Mouse (Mus musculus) kidney, postnatal 36 days (tissue): ENCODE measurements around the gene Tmem80.

Source experiments
- DNase-seq, 2 experiments: peaks; one replicate each; pipeline ENCODE4 v3.0.0; 2021 to 2022; ENCODE audit warnings: mixed read lengths in 2 of 2

The Tmem80 gene

DNA sequence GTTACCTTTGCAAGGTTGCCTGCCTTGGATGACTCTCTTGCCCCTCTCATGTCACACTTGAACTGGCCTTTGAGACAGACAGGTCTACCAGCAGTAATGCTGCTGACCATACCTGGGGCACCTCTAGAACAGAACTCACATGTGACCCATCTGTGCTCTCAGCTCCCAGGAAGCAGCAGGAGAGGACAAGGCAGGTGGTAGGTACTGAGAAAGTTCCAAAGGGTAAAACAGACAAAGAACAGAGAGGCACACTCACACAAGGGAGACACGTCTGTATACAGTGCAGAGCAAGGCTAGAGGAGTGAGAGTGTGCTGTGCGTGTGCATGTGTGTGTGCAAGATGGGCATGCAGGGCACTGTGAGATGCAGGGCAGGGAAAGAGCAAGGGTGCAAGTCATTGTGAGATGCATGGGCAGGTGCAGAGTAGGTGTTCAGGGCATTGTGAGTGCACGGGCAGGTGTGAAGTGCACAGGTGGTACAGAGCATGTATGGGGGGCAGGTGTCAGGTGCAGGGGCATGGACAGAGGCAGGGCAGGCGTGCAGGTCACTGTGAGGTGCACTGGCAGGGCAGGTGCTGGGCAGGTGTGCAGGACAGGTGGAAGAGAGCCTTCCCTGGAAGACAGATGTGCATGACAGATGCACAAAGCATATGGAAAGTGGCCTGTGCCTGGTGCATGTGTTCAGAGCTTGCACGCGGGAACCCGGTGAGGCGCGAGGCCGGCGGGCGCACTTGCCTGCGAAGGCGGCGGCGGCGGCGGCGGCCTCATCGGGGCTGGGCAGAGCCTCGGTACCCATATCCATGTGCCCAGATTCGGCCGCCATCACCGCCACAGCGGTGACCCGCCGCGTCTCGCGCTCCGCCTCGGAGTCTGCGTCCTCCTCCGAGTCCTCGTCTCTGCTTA lies 743 bp upstream of the Tmem80 start:
- DNase-seq, result no peak

DNA sequence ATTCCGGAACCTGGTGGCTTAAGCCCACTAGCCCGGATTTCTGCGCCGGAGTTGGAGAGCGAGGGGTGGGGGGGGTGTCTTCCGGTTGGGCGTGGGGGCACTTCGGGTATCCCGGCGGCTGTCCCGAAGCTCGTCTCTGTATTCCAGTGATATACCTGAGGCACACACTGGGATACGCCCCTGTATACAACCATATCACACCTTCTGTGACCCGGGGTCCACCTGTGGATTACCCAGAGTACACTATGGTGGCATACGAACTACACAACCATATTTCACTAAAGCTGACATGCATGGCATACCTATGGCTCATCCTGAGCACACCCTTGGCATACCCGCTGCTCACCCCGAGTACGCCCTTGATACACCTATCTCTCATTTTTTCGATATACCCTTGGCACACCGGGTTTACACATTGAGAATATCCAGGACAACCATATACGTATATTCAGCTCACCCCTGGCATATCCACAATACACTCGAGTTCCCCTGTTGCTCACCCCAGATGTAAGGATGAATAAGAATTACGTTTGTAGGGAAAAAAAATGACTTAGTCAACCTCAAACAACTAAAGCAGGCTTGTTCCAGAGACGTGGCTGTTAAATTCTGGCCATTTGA lies 943 bp downstream of the Tmem80 start:
- peak in 1 of 2 experiments; percentile 19 for DNase-seq

DNA sequence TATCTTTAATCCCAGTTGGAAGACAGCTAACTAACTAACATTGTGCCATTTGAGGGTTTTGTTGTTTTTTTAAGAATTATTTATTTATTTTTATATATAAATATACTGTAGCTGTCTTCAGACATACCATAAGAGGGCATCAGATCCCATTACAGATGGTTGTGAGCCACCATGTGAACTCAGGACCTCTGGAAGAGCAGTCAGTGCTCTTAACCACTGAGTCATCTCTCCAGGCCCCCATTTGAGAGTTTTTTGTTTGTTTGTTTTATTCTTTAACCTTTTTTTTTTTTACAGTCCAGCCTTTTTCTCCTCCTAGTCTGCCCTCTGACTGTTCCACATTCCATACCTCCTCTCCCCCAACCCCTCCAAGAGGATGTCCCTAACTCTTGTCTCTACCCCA lies 3.2 kb downstream of the Tmem80 start:
- no peak for DNase-seq

DNA sequence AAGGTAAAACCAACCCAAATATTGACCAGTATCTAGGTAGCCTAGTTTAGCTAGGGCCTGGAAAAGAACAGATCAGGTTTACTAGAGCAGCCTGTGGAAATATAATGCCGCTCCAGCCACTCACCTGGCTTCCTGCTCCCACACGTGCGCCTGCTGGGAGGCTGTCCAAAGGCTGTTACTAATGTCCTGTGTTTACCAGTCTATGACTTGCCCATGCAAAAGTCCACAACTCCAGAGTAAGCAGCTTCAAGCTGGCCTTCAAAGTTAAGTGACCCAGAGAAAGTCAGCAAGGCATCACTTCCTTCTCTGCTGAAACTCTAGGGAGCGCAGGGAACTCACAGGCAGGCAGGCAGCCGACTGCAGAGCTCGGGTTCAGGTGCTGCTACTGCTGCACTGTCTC lies 4.5 kb downstream of the Tmem80 start:
- DNase-seq, result peak; percentile 84 to 92

DNA sequence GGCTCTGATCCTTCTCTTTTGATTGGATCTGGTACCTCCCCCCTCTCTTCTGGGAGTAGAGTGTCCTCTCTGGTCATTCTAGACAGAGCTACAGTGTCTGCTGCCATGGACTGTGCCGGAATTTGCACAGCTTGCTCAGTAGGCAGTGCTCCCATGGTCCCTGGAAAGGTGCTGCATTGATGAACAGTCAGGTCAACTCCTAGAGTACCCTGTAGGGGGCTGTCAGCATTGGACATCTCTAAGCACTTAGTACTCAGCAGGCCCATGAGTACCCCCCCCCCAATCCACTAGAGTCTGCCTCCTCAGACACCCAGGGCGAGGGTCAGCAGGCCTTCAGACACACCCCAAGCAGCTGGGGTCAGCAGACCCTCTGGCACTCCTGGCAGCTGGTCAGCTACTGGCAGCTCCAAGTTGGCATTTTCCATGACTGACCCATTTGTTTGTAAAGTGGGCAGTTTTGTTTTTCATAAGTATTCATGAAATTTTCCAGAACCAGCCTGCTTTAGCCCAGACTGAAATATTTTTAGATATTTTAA lies 7.6 kb downstream of the Tmem80 start:
- no peak for DNase-seq

DNA sequence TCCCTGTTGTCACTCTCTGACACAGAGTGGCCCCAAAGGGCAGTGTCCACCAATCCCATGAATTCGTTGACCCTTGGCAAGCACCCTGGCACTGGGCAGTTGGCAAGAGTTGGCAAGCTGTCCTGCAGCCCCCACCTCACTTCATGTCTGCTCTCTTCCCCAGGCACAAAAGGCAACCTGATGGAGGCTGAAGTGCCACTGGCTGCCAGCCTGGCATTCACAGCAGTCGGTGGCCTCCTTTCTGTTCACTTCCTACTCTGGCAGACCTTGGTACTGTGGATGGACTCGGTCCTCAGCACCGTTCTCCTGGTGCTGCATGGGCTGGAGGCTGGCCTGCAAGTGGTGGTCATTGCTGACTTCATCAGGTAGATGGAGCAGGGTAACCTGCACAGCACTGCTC lies 8.1 kb downstream of the Tmem80 start:
- peak in 1 of 2 experiments; percentile 34 for DNase-seq

DNA sequence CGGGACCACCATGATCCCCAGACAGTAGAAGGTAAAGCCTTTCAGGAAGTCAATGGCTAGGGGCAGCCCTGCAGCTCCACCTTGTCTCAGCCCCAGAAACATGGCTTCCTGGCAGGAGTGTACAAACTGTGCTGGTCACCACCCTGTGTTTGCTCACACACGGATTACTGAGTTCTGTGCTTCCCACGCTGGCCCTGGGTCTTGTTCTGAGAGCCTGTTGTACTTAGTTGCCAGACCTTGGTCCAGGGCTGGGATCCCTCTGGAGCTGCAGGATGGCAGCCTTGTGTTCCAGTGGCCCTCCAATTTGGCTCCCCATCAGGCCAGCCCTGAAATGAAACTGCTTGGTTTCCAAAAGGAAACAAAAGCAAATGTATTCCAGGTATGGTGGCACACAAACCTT lies 8.8 kb downstream of the Tmem80 start:
- DNase-seq, result no peak

DNA sequence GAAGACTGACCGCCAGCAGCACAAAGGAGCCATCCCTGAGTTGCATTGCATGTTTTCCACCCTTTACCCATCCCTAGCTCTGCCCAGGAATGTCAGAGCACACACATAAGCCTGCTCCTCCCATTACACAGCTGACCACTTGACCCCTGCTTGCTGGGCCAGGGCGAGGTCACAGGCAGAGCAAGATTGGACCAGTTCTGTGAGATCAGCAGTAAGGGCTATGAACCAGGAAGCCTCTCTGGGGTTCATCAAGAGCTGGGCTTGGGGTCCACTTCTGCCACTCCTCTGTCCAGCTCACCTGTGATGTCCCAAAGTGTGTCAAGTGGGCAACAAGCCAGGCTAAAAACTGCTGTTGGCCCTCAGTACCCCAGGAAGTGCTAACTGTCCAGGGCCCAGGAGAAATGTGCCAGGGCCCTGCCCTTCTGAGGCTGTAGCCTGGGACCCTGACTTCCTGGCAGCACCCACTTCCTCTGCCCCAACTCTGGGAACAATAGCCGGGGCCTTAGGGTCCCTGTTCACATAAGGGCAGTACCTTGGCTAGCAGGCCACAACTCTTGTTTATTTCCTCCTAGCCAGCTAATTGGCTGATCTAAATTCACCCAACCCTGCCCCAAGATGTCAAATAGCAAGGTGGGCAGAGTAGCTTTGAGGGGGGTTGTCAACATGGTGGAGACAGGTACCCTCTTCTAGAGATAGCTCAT lies 10.3 kb downstream of the Tmem80 start:
- DNase-seq, result peak; percentile 57 to 65

DNA sequence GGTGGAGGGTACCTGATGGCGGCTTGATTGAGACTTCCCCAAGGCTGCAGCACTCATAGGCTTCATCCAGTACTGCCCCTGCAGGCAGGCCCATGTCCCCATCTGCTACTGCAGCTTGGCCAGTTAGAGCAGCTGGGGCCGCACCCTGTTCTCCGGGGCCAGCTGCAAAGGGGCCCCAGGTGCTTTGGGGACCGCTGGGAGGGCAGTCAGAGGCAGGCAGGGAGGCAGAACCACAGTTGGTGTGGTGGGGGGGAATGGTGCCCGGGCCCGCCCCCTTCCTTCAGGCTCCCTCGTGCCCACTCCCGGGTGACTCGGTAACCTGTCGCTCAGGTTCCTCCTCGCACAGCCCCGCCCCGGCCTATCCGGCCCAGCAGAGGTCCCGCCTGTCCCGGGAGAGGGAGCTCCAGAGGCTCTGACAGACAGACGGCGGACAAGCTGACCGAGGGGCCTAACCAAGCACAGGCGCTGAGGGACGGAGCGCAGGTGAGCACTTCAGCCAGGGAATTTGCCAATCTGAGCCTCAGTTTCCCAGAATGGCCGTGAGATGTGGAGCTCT lies 11.1 kb downstream of the Tmem80 start, which contains the start of gene Eps8l2:
TSS of gene Eps8l2 (plus strand) at position 305 of the 556 bp plus-strand sequence.
- DNase-seq, result peak; percentile 90 to 91

DNA sequence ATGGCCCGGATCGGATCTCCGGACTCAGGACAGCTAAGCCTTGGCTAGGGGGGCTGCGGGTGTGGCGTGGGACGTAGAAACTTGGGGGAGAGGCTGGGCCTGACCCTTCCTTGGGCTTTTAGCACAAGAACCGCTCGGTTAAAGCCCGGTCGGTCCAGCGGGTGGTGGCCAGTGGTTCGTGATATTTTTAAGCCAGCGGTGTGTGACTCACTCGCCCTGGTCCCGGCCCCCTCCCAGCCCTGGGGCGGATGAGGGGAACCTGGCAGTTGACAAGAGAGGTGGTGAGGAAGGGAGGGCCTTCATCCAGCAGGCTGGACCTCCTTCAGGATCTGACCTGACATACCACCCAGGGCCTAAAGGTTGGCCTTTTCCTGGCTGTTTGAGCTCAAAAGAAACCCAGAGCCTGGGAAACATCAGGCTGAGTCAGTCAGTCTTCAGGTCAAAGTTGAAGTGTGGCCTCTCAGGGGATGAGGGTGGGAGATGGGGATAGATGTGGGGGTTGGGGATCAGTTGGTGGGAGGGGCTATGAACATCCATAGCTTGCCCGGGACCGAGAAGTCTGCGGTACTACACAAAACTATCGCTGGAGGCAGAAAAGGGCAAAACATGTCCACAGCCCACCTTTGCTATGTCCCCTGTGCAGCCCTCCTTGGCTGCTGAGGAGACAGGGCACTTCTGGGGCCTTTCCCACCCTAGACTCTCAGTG lies 11.8 kb downstream of the Tmem80 start:
- peak; percentile 21 to 52 for DNase-seq

DNA sequence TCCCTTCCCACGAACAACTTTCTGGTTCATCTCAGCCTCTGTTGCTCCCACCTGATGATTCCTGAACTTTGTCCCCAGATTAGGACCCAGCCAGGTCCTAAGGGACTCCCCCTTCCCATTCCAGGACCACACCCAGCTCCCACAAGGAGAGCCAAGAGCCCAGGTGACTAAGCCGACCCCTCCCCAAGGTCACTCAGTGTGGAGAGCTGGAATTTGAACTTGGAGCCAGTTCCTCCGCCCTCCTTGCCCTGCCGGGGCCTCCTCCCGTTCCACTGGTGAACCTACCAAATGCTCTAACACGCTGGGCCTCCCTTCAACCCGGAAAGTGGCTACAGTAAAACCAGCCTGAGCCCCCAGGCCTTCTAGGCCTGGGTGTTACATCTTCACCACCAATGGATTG lies 12.5 kb downstream of the Tmem80 start:
- peak; percentile 75 to 77 for DNase-seq

DNA sequence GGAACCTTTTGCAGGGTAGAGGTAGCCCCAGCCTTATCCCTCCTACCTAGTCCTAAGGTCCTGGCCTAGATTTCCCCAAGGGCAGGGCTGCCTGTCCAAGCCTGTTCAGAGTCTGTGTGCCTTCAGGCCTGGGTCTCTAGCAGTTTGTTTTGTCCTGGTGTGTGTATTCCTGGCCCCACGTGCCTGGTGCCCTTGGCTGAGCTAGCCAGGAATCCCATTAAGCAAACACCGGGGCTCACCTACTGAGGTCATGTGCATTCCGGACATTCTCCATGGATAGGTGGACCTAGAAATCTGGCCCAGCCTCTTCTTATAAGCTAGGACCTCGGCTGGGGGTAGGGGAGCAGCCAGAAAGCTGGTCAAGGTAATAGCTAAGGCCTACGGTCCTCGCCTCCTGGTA lies 12.9 kb downstream of the Tmem80 start:
- DNase-seq, result peak; percentile 81 to 92

DNA sequence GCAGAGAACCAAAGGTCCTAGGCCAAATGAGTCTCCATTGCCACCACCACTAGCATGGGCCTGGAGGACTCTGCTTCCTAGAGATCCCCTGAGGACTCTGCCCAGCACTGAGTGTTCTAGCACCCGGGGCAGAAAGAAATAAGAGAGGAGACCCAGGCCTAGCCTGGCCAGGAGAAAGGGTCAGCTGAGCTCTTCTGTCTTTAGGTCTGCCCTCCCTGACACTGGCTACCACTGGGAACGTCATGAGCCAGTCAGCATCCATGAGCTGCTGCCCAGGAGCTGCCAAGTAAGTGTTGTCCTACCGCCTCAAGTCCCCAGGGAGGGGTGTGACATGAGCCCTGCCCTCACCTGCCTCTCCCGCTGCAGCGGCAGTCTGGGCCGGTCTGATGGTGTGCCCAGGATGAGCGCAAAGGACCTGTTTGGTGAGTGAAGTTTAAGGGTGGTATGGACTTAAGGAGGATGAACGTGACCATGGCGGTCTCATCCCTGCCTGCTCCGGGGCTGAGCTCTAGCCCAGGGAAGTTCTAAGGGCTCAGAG lies 14.2 kb downstream of the Tmem80 start:
- DNase-seq, result no peak

DNA sequence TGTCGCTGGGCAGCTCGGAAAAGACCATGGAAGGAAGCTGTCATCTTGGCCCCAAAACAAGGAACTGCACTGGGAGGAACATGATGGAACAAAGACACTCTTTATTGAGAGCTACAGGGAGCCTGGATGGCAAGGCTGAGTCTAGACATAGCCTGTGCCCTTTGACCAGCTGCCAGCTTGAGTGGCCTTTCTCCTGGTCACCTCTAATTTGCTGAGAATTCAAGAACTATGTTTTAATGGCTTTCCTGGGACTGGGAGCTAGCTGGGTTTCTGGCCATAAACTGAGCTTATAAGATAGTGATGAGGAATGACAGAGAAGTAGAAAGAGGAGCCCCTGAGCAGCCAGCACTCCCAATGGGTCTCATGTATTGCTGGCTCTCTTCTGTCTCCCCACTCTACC lies 15.7 kb downstream of the Tmem80 start:
- peak; percentile 34 to 67 for DNase-seq

DNA sequence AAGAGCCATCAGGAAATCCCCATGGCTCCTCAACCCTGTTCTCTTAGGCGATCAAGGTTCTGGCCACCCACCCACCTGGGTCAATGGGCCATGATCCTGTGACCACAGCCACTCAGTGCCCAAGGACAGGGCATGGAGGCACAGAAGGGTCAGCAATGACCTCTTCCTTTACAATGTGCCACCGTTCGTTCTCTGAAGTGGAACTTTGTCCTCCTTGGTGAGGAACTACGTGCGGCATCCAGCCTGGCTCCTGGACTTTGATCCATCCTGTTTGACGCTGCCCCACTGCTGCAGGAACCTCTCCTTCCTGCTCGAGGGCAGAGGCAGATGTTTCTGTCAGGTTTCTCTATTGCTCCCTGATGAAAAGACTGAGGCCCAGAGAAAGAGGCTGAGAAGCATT lies 16.2 kb downstream of the Tmem80 start:
- peak; percentile 71 to 84 for DNase-seq

DNA sequence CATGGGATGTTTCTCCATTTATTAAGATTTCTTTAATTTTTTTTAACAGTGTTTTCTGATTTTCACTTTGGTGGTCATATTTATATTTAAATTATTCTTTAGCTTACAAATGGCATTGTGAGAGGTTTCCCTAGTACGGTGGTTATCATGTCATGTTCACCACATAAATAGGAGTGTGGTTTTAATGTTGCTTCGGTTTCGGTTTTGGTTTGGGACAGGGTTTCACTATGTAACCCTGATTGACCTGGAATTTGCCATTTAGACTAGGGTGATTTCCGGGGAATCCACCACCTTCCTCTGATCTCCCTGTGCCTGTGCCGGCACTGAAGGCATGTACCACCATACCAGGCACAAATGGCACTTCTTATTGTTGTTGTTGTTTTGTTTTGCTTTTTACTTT lies 17.2 kb downstream of the Tmem80 start:
- no peak for DNase-seq

DNA sequence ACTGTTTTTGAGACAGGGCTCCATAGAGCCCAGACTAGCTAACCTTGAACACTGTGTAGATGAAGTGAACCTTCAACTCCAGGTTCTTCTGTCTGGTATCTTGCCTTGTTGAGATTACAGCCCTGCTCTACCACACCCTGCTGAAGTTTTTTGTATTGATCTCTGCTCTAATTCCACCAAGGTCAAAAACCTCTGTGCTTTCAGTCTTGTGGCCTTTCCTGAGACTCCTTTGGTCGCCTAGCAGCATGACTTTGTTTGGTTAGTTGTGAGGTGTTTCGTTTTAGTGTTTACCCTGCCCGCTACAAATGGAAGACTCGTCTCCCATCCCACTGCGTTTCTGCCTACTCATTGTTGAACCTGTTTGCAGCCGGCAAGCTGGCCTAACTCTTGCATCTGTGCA lies 23.5 kb downstream of the Tmem80 start:
- DNase-seq, result no peak

DNA sequence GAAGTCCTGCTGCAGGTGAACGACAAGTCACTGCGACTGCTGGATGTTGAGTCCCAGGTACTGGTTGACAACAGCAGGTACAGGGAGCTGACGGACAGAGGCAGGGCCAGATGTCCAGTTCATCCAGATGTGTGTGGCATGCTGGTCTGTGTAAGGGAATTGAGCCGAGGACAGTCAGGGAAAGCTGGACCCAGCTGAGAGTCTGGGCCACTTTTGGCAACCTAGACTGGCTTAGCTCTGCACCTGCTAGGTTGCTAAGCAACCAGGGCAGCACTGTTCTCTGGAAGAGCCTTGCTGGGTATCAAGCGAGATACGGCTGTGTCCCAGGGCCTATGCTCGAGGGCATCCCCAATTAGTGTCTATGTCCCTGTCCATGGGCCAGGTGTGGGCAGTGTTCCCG lies 27.5 kb downstream of the Tmem80 start:
- DNase-seq, result no peak

DNA sequence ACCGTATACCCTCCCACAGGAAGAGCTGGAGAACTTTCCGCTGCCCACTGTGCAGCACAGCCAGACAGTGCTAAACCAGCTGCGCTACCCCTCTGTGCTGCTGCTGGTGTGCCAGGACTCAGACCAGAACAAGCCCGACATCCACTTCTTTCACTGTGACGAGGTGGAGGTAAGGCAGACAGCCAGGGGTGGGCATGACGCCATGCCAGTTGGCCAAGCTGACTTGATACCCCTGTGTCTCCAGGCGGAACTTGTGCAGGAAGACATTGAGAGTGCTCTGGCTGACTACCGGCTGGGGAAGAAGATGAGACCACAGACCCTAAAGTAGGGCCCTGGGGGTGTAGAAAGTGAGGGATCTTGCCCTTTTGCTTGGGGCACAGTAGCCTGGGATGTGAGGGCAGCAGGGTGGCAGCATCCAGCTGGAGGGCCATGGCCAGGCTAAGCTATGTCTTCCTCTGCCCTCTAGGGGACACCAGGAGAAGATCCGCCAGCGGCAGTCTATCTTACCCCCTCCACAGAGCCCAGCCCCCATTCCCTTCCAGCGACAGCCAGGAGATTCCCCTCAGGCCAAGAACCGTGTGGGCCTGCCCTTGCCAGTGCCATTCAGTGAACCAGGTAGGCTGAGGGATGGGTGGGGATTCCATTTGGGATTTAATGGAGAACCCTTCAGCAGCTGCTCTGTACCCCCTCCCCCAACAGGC lies 28.2 kb downstream of the Tmem80 start:
- DNase-seq, result no peak

DNA sequence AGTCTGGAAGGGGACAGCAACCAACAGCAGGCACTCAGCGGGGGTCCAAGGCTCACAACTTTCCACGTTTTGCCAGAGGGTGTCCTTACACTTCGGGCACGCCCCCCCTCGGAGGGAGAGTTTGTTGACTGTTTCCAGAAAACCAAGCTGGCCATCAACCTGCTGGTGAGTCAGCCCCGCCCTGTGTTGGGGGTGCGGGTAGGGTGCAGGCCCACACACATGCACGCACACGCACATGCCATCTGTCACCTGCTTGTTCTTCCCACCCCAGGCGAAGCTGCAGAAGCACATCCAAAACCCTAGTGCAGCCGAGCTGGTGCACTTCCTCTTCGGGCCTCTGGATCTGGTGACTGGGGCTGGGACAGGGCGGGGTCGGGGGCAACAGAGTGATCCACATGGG lies 29.4 kb downstream of the Tmem80 start:
- no peak for DNase-seq

DNA sequence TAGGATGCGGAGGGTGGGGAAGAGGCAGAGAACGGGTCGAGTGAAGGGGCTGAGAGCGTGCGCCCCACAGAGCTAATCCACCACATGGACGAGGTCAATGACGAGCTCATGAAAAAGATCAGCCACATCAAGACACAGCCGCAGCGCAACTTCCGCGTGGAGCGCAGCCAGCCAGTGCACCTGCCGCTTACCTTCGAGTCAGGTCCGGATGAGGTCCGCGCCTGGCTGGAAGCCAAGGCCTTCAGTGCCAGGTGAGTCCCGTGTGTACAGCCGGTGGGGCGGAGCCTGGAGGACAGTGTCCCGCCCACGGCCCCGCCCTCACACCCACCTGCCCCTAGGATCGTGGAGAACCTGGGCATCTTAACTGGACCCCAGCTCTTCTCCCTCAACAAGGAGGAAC lies 34.0 kb downstream of the Tmem80 start:
- DNase-seq, result peak; percentile 52 to 71
